Mouse (Mus musculus) liver, embryonic 13.5 days (tissue): Measurements from ENCODE around the gene Ccdc38. TPM values are rescaled to one million over a fixed set of nuclear protein-coding genes. Genes with fewer than 3 reads are reported as not detected.

Experiments
- ATAC-seq: fragments of 200-750 bp; cut with Nextera tagmentation; 2 replicates; pipeline ENCODE4 v1.8.0; 2017; ENCODE audit warnings: low read depth, mild to moderate bottlenecking, moderate number of reproducible peaks, moderate library complexity
- DNase-seq: peaks from one replicate; pipeline ENCODE4 v3.0.0; 2022
- H3K27ac ChIP-seq: fragments of 300-500 bp; sonication (generic); 2 replicates; pipeline ENCODE4 v1.5.1; 2015; ENCODE audit warnings: moderate library complexity, mild to moderate bottlenecking, inconsistent platforms
- H3K27me3 ChIP-seq: fragments of 300-500 bp; sonication (generic); 2 replicates; pipeline ENCODE4 v1.6.1; 2015; ENCODE audit warnings: mild to moderate bottlenecking, inconsistent platforms
- H3K36me3 ChIP-seq: fragments of 300-500 bp; sonication (generic); 2 replicates; pipeline ENCODE4 v1.6.1; 2015; ENCODE audit warnings: mild to moderate bottlenecking, inconsistent platforms
- H3K4me1 ChIP-seq: fragments of 300-500 bp; sonication (generic); replicated peaks from 2 replicates; pipeline ENCODE4 v1.6.1; 2015; ENCODE audit warnings: inconsistent platforms
- H3K4me2 ChIP-seq: fragments of 300-500 bp; sonication (generic); 2 replicates; pipeline ENCODE4 v1.6.1; 2015; ENCODE audit warnings: inconsistent platforms, mild to moderate bottlenecking, moderate library complexity
- H3K4me3 ChIP-seq: fragments of 300-500 bp; sonication (generic); replicated peaks from 2 replicates; pipeline ENCODE4 v1.5.1; 2015; ENCODE audit warnings: mild to moderate bottlenecking, inconsistent platforms
- H3K9ac ChIP-seq: fragments of 300-500 bp; sonication (generic); 2 replicates; pipeline ENCODE4 v1.6.1; 2015; ENCODE audit warnings: mild to moderate bottlenecking, inconsistent platforms
- H3K9me3 ChIP-seq: fragments of 300-500 bp; sonication (generic); replicated peaks from 2 replicates; pipeline ENCODE4 v1.6.1; 2016; ENCODE audit warnings: inconsistent platforms
- WGBS: fragments of 180-500 bp; shearing (Covaris S2); methylation state at CpG from one replicate; pipeline ENCODE4 v1.1.7; 2015; ENCODE audit not compliant: insufficient replicate concordance; 5-methylcytosine and 5-hydroxymethylcytosine counted together
- polyA plus RNA-seq: library from polyadenylated mRNA; unstranded; fragments of >200 nt; fragmentation: Nextera tagmentation; extraction: Ambion mirVana; gene quantifications from 2 replicates; pipeline ENCODE4 v1.2.1, GENCODE M21; 2015

Gene Ccdc38
- polyA plus RNA-seq, 1 experiment from 2014 or later: 0.20 TPM

GRCm38 (mm10) chr10:93519756-93520155 is 20.7 kb upstream of the Ccdc38 start:
- Histone ChIP-seq H3K9me3 (no peaks in the 10 kb centered on the region), H3K36me3 (no peaks in the 10 kb centered on the region), H3K27ac (no peak overlapping the region), H3K4me1 (peaks cover 3% of the 10 kb centered on the region; the same call in 1 of the 2 replicates), H3K4me3 (no peak overlapping the region), H3K4me2 (no peak overlapping the region), H3K9ac (no peak overlapping the region), H3K27me3 (no peaks in the 10 kb centered on the region)
- WGBS: 73% methylated on average over 5 of the region's 5 CpGs
- ATAC-seq: no peak
- no peak for DNase-seq

GRCm38 (mm10) chr10:93520994-93521393 is 19.4 kb upstream of the Ccdc38 start:
- no peak for DNase-seq
- no peaks in the 10 kb centered on the region for H3K27me3 ChIP-seq
- H3K27ac ChIP-seq: no peak overlapping the region
- no peak overlapping the region for H3K9ac ChIP-seq
- 35% methylated on average over 4 of the region's 4 CpGs for WGBS
- no peak overlapping the region for H3K4me2 ChIP-seq
- no peaks in the 10 kb centered on the region for H3K4me1 ChIP-seq
- H3K9me3 ChIP-seq: no peaks in the 10 kb centered on the region
- no peak for ATAC-seq
- H3K36me3 ChIP-seq: no peaks in the 10 kb centered on the region
- no peak overlapping the region for H3K4me3 ChIP-seq

- Histone ChIP-seq H3K27ac (no peak overlapping the region), H3K9ac (no peak overlapping the region), H3K4me1 (no peaks in the 10 kb centered on the region), H3K27me3 (no peaks in the 10 kb centered on the region), H3K4me3 (no peak overlapping the region), H3K9me3 (no peaks in the 10 kb centered on the region), H3K36me3 (no peaks in the 10 kb centered on the region), H3K4me2 (no peak overlapping the region)
- ATAC-seq (no peak), DNase-seq (no peak)
- WGBS: 67% methylated on average over 1 of the region's 1 CpGs
Measured at GRCm38 (mm10) chr10:93525329-93525728, 15.1 kb upstream of the Ccdc38 start.

- 59% methylated on average over 2 of the region's 2 CpGs for WGBS
- DNase-seq (no peak), ATAC-seq (no peak)
- Histone ChIP-seq H3K4me1 (peaks cover 14% of the 10 kb centered on the region), H3K27me3 (peaks cover 24% of the 10 kb centered on the region), H3K9ac (no peak overlapping the region), H3K9me3 (no peaks in the 10 kb centered on the region), H3K4me2 (0 out of 2 replicates have a peak overlapping the region, but pooled peaks have one; percentile 17), H3K4me3 (no peak overlapping the region), H3K27ac (peak overlapping the region; percentile 9; the same call in 1 of the 2 replicates), H3K36me3 (no peaks in the 10 kb centered on the region)
Measured at GRCm38 (mm10) chr10:93538287-93538686, 2.1 kb upstream of the Ccdc38 start.

- DNase-seq (no peak), ATAC-seq (no peak)
- Histone ChIP-seq H3K27me3 (peaks cover 24% of the 10 kb centered on the region), H3K4me1 (peaks cover 14% of the 10 kb centered on the region), H3K4me2 (no peak overlapping the region), H3K4me3 (no peak overlapping the region), H3K9me3 (no peaks in the 10 kb centered on the region), H3K36me3 (no peaks in the 10 kb centered on the region), H3K9ac (no peak overlapping the region), H3K27ac (no peak overlapping the region)
- WGBS: 61% methylated on average over 6 of the region's 6 CpGs
Measured at GRCm38 (mm10) chr10:93538818-93539217, 1.6 kb upstream of the Ccdc38 start.

GRCm38 (mm10) chr10:93539775-93540430 is 529 bp upstream of the Ccdc38 start, which contains the start of gene Amdhd1:
TSS of gene Amdhd1 (minus strand) at chr10:93540033.
- Histone ChIP-seq H3K4me2 (peak within 1 kb of the TSS; percentile 68), H3K4me1 (peaks cover 14% of the 10 kb centered on the region), H3K36me3 (no peaks in the 10 kb centered on the region), H3K27me3 (peaks cover 18% of the 10 kb centered on the region), H3K27ac (peak within 1 kb of the TSS; percentile 47; the same call in 1 of the 2 replicates), H3K9ac (peak within 1 kb of the TSS; percentile 49), H3K9me3 (no peaks in the 10 kb centered on the region), H3K4me3 (peak within 1 kb of the TSS; percentile 55)
- ATAC-seq: peak; percentile 80
- peak; percentile 53 for DNase-seq
- WGBS: 2% methylated on average over 35 of the region's 35 CpGs

- H3K36me3 ChIP-seq: no peaks in the 10 kb centered on the region
- 65% methylated on average over 1 of the region's 1 CpGs for WGBS
- peaks cover 11% of the 10 kb centered on the region for H3K27me3 ChIP-seq
Measured at GRCm38 (mm10) chr10:93541585-93541984, 1.2 kb downstream of the Ccdc38 start.

GRCm38 (mm10) chr10:93542356-93542755 is 1.9 kb downstream of the Ccdc38 start:
- WGBS: 43% methylated on average over 4 of the region's 4 CpGs
- DNase-seq (no peak), ATAC-seq (no peak)
- H3K27me3 ChIP-seq: peaks cover 11% of the 10 kb centered on the region
- peaks cover 14% of the 10 kb centered on the region for H3K4me1 ChIP-seq
- no peaks in the 10 kb centered on the region for H3K36me3 ChIP-seq
- no peak overlapping the region for H3K4me3 ChIP-seq
- no peak overlapping the region for H3K27ac ChIP-seq
- H3K9me3 ChIP-seq: no peaks in the 10 kb centered on the region
- H3K4me2 ChIP-seq: no peak overlapping the region
- no peak overlapping the region for H3K9ac ChIP-seq

More at GRCm38 (mm10) chr10:93541585-93541984, 1.2 kb downstream of the Ccdc38 start:
- Histone ChIP-seq H3K9ac (no peak overlapping the region), H3K4me1 (peaks cover 14% of the 10 kb centered on the region), H3K27ac (no peak overlapping the region), H3K9me3 (no peaks in the 10 kb centered on the region), H3K4me3 (no peak overlapping the region), H3K4me2 (no peak overlapping the region)
- ATAC-seq (no peak), DNase-seq (no peak)

- 60% methylated on average over 6 of the region's 6 CpGs for WGBS
- Histone ChIP-seq H3K36me3 (no peaks in the 10 kb centered on the region), H3K4me3 (no peak overlapping the region), H3K27me3 (peaks cover 5% of the 10 kb centered on the region), H3K27ac (no peak overlapping the region), H3K4me2 (no peak overlapping the region), H3K9me3 (no peaks in the 10 kb centered on the region), H3K4me1 (peaks cover 14% of the 10 kb centered on the region), H3K9ac (no peak overlapping the region)
- ATAC-seq: peak; percentile 34
- no peak for DNase-seq
Measured at GRCm38 (mm10) chr10:93543176-93543575, 2.7 kb downstream of the Ccdc38 start.

GRCm38 (mm10) chr10:93544172-93544571 is 3.7 kb downstream of the Ccdc38 start:
- Histone ChIP-seq H3K36me3 (no peaks in the 10 kb centered on the region), H3K9ac (no peak overlapping the region), H3K4me1 (peaks cover 14% of the 10 kb centered on the region), H3K27me3 (peaks cover 5% of the 10 kb centered on the region), H3K9me3 (no peaks in the 10 kb centered on the region), H3K4me3 (no peak overlapping the region), H3K4me2 (no peak overlapping the region), H3K27ac (no peak overlapping the region)
- DNase-seq: no peak
- ATAC-seq: no peak
- WGBS: 55% methylated on average over 5 of the region's 5 CpGs

- ATAC-seq (no peak), DNase-seq (no peak)
- Histone ChIP-seq H3K27me3 (no peaks in the 10 kb centered on the region), H3K9ac (no peak overlapping the region), H3K36me3 (no peaks in the 10 kb centered on the region), H3K4me2 (no peak overlapping the region), H3K4me3 (no peak overlapping the region), H3K27ac (no peak overlapping the region), H3K9me3 (no peaks in the 10 kb centered on the region), H3K4me1 (no peaks in the 10 kb centered on the region)
- 71% methylated on average over 4 of the region's 4 CpGs for WGBS
Measured at GRCm38 (mm10) chr10:93547741-93548270, 7.4 kb downstream of the Ccdc38 start.

- Histone ChIP-seq H3K9me3 (no peaks in the 10 kb centered on the region), H3K4me1 (no peaks in the 10 kb centered on the region), H3K36me3 (no peaks in the 10 kb centered on the region), H3K27ac (no peak overlapping the region), H3K4me2 (no peak overlapping the region), H3K27me3 (no peaks in the 10 kb centered on the region), H3K4me3 (no peak overlapping the region), H3K9ac (no peak overlapping the region)
- WGBS: 9% methylated on average over 7 of the region's 7 CpGs
- DNase-seq (peak; percentile 17), ATAC-seq (no peak)
Measured at GRCm38 (mm10) chr10:93548991-93549390, 8.6 kb downstream of the Ccdc38 start.
